Mouse (Mus musculus) erythroblast, embryonic 14.5 days (primary cell): ENCODE results near the gene Odf4. TPM values are rescaled to one million over a fixed set of nuclear protein-coding genes. Genes with fewer than 3 reads are reported as not detected.

Source experiments
- H3K27me3 ChIP-seq: 2 replicates; pipeline ENCODE4 v1.6.1; 2012; ENCODE audit warnings: inconsistent platforms; ENCODE audit not compliant: control insufficient read depth
- H3K36me3 ChIP-seq: 2 replicates; pipeline ENCODE4 v1.6.1; 2012; ENCODE audit warnings: mild to moderate bottlenecking, inconsistent platforms; ENCODE audit not compliant: control insufficient read depth
- H3K4me1 ChIP-seq: 2 replicates; pipeline ENCODE4 v1.6.1; 2012; ENCODE audit warnings: inconsistent platforms; ENCODE audit not compliant: control insufficient read depth
- H3K4me3 ChIP-seq: replicated peaks from 2 replicates; pipeline ENCODE3; 2012; ENCODE audit warnings: moderate library complexity, mild to moderate bottlenecking, inconsistent platforms
- H3K9me3 ChIP-seq: 2 replicates; pipeline ENCODE4 v1.6.1; 2012; ENCODE audit warnings: low read length, inconsistent platforms, mixed read lengths; ENCODE audit not compliant: control insufficient read depth
- GATA1 ChIP-seq: IDR thresholded peaks from 2 replicates; pipeline ENCODE4 v1.6.1; 2012; ENCODE audit warnings: low read length, inconsistent platforms, mixed read lengths
- TAL1 ChIP-seq: IDR thresholded peaks from 3 replicates; pipeline ENCODE4 v1.6.1; 2012; ENCODE audit warnings: low read length, inconsistent platforms, mixed read lengths
- polyA plus RNA-seq: library from polyadenylated mRNA; stranded (reverse); fragments of >175 nt; gene quantifications from 2 replicates; pipeline ENCODE4 v1.2.3, GENCODE M21; 2012

Gene Odf4
- polyA plus RNA-seq, 1 experiment = not detected

- H3K36me3 ChIP-seq = no peaks in the 10 kb centered on the region
- peaks cover 45% of the 10 kb centered on the region for H3K4me1 ChIP-seq
- H3K9me3 ChIP-seq = no peaks in the 10 kb centered on the region
- TF ChIP-seq GATA1 (no peak), TAL1 (no peak)
- no peak overlapping the region for H3K4me3 ChIP-seq
- H3K27me3 ChIP-seq = no peaks in the 10 kb centered on the region
Measured at GRCm38 (mm10) chr11:68890625-68891024, 36.3 kb downstream of the Odf4 start.

GRCm38 (mm10) chr11:68888653-68889052 is 38.2 kb downstream of the Odf4 start:
- no peaks in the 10 kb centered on the region for H3K9me3 ChIP-seq
- H3K36me3 ChIP-seq = no peaks in the 10 kb centered on the region
- peaks cover 53% of the 10 kb centered on the region for H3K4me1 ChIP-seq
- TF ChIP-seq TAL1 = no peak
- no peak for TF ChIP-seq GATA1
- H3K27me3 ChIP-seq = no peaks in the 10 kb centered on the region
- H3K4me3 ChIP-seq = no peak overlapping the region

GRCm38 (mm10) chr11:68888253-68888652 is 38.6 kb downstream of the Odf4 start, which contains the start of gene Rnf222:
Rnf222 (plus strand) TSS chr11:68888553.
- TF ChIP-seq GATA1 = no peak
- TF ChIP-seq TAL1 = no peak
- no peaks in the 10 kb centered on the region for H3K9me3 ChIP-seq
- H3K4me1 ChIP-seq = peaks cover 54% of the 10 kb centered on the region
- H3K36me3 ChIP-seq = no peaks in the 10 kb centered on the region
- no peak within 1 kb of the TSS for H3K4me3 ChIP-seq
- no peaks in the 10 kb centered on the region for H3K27me3 ChIP-seq

DNA sequence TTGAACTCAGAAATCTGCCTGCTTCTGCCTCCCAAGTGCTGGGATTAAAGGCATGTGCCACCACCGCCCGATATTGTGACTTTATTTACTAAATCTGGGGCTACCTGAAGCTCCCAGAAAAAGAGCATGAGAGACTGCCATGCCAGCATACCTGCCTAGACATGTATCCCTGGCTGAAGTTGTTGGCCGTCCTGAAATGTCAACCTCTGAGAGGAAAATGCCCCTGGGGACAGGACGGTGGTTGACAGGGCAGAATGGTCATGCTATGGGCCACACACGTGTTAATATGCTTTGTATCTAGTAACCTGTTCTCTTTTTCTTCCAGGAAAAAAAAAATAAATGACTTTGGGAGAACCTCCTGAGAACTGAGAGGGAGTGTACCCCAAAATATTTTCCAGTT is 40.8 kb downstream of the Odf4 start:
- H3K36me3 ChIP-seq = no peaks in the 10 kb centered on the region
- no peaks in the 10 kb centered on the region for H3K27me3 ChIP-seq
- H3K4me1 ChIP-seq = peaks cover 51% of the 10 kb centered on the region
- H3K4me3 ChIP-seq = no peak overlapping the region
- no peaks in the 10 kb centered on the region for H3K9me3 ChIP-seq
- TF ChIP-seq TAL1 (no peak), GATA1 (no peak)

GRCm38 (mm10) chr11:68884368-68884767 is 42.5 kb downstream of the Odf4 start:
- Histone ChIP-seq H3K27me3 (no peaks in the 10 kb centered on the region), H3K9me3 (no peaks in the 10 kb centered on the region), H3K36me3 (no peaks in the 10 kb centered on the region), H3K4me1 (peaks cover 47% of the 10 kb centered on the region), H3K4me3 (peak overlapping the region; percentile 38)
- TF ChIP-seq TAL1 (no peak), GATA1 (peak; percentile 64)

- H3K36me3 ChIP-seq = no peaks in the 10 kb centered on the region
- H3K27me3 ChIP-seq = no peaks in the 10 kb centered on the region
- H3K4me3 ChIP-seq = no peak overlapping the region
- H3K9me3 ChIP-seq = no peaks in the 10 kb centered on the region
- TF ChIP-seq TAL1 (no peak), GATA1 (no peak)
- H3K4me1 ChIP-seq = peaks cover 46% of the 10 kb centered on the region
Measured at GRCm38 (mm10) chr11:68883843-68884242, 43.0 kb downstream of the Odf4 start.

- no peaks in the 10 kb centered on the region for H3K36me3 ChIP-seq
- H3K4me3 ChIP-seq = no peak overlapping the region
- H3K4me1 ChIP-seq = peaks cover 50% of the 10 kb centered on the region
- TF ChIP-seq GATA1 = no peak
- TF ChIP-seq TAL1 = no peak
- H3K27me3 ChIP-seq = no peaks in the 10 kb centered on the region
- no peaks in the 10 kb centered on the region for H3K9me3 ChIP-seq
Measured at GRCm38 (mm10) chr11:68882107-68882506, 44.8 kb downstream of the Odf4 start.

- Histone ChIP-seq H3K4me1 (peaks cover 35% of the 10 kb centered on the region), H3K36me3 (no peaks in the 10 kb centered on the region), H3K27me3 (no peaks in the 10 kb centered on the region), H3K4me3 (no peak overlapping the region), H3K9me3 (no peaks in the 10 kb centered on the region)
- TF ChIP-seq GATA1 = no peak
- TF ChIP-seq TAL1 = no peak
Measured at GRCm38 (mm10) chr11:68878811-68879210, 48.1 kb downstream of the Odf4 start.

GRCm38 (mm10) chr11:68874841-68875240 is 52.0 kb downstream of the Odf4 start:
- TF ChIP-seq GATA1 = no peak
- no peak for TF ChIP-seq TAL1
- Histone ChIP-seq H3K36me3 (no peaks in the 10 kb centered on the region), H3K4me3 (no peak overlapping the region)

More at GRCm38 (mm10) chr11:68874841-68875240, 52.0 kb downstream of the Odf4 start:
- Histone ChIP-seq H3K27me3 (peaks cover 2% of the 10 kb centered on the region; the same call in 1 of the 2 replicates), H3K9me3 (no peaks in the 10 kb centered on the region), H3K4me1 (peaks cover 15% of the 10 kb centered on the region)

Other genes starting within 250 kb of the Odf4 start
- 7.7 and 9.5 TPM in 2 replicates for gene Myh10, start 235.5 kb downstream of the Odf4 start, polyA plus RNA-seq
- gene Ndel1, start 55.2 kb downstream of the Odf4 start, polyA plus RNA-seq = 6.3 and 6.6 TPM in 2 replicates
- gene Rnf222, start 38.5 kb downstream of the Odf4 start, polyA plus RNA-seq = 0.01 TPM in 1 of 2 replicates, not detected in the other
- gene Rpl26, start 25.5 kb downstream of the Odf4 start, polyA plus RNA-seq = 7.0 and 11.1 TPM in 2 replicates
- gene Arhgef15, start 30.4 kb upstream of the Odf4 start, polyA plus RNA-seq = not detected in 2 replicates
- not detected in 2 replicates for gene Slc25a35, start 41.0 kb upstream of the Odf4 start, polyA plus RNA-seq
- gene Rangrf, start 48.1 kb upstream of the Odf4 start, polyA plus RNA-seq = 0.13 and 0.15 TPM in 2 replicates
- 0.78 and 0.81 TPM in 2 replicates for gene Pfas, start 81.4 kb upstream of the Odf4 start, polyA plus RNA-seq
- gene Ctc1, start 88.8 kb upstream of the Odf4 start, polyA plus RNA-seq = 13.5 and 27.1 TPM in 2 replicates
- 20.3 and 26.6 TPM in 2 replicates for gene Aurkb, start 118.6 kb upstream of the Odf4 start, polyA plus RNA-seq
- gene Borcs6, start 132.6 kb upstream of the Odf4 start, polyA plus RNA-seq = 2.0 and 2.4 TPM in 2 replicates
- 10.0 and 12.3 TPM in 2 replicates for gene Tmem107, start 143.7 kb upstream of the Odf4 start, polyA plus RNA-seq
- gene Vamp2, start 161.4 kb upstream of the Odf4 start, polyA plus RNA-seq = 7.9 and 9.1 TPM in 2 replicates
- 1.4 and 1.5 TPM in 2 replicates for gene Per1, start 168.1 kb upstream of the Odf4 start, polyA plus RNA-seq
- 0.05 TPM in 1 of 2 replicates, not detected in the other for gene Hes7, start 193.3 kb upstream of the Odf4 start, polyA plus RNA-seq
- gene 9130213A22Rik, start 195.5 kb upstream of the Odf4 start, polyA plus RNA-seq = not detected in 2 replicates
- 0.01 TPM in 1 of 2 replicates, not detected in the other for gene Aloxe3, start 198.8 kb upstream of the Odf4 start, polyA plus RNA-seq
- not detected in 2 replicates for gene Alox12b, start 229.9 kb upstream of the Odf4 start, polyA plus RNA-seq